Mouse (Mus musculus) E14TG2a.4 (cell line): ENCODE data around the gene Tsfm.

ENCODE experiments used
- CTCF ChIP-seq: conservative IDR thresholded peaks from 2 replicates; pipeline ENCODE4 v1.5.1; 2014; ENCODE audit warnings: low read length
- NANOG ChIP-seq: IDR thresholded peaks from 2 replicates; pipeline ENCODE4 v1.6.1; 2014; ENCODE audit warnings: borderline replicate concordance, low read length, mixed read lengths
- POU5F1 ChIP-seq: IDR thresholded peaks from 2 replicates; pipeline ENCODE4 v1.6.1; 2014; ENCODE audit warnings: low read length, borderline replicate concordance

DNA sequence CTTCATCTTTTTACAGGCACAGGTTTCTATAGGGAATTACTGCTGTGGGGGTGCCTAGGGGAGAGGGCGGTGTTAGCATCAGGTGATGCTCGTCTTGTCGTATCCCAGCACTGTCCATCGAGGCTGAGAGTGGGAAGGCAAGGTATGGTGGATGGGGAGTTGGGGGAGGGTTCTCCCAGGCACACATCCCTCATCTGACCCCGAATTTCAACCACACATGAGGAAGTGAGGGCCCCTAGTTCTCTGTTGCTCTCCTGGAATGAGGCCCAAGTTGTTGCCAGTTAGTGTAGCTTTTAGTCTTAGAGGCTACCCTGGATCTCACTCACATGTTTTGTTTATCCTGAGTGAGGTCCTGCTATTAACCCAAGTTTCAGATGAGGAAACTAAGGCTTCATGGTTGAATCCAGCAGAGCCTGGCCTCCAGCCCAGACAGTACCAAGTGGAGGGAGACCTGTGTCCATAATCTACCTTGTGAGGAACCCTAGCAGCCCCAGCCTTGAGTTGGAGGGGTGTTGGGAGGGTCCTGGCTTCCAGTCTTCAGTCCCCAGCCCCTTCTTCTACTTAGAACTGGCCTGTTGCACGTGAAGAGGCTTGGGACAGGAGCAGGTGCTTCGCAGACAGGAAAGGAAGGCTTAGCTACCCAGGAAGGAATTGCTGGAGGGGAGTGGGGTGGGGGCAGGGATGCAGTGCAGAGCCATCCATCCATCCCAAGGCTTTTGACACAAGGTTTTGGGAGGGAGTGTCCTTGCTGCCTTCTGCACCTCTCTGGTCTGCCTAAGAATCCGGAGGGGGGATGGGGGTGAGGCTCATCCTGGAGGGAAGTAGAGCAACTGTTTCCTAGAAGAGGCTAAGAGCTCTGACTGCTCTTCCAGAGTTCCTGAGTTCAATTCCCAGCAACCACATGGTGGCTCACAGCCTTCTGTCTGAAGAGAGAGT, 43.2 kb downstream of the Tsfm start:
- TF ChIP-seq CTCF (no peak), POU5F1 (no peak), NANOG (no peak)
